Mouse (Mus musculus) A20 (cell line): ENCODE data around the gene Tnni3k.
A peak's percentile ranks its signal among the peaks of the same experiment; 100 is the strongest.

ENCODE experiments used
- DNase-seq: peaks from one replicate; pipeline ENCODE4 v3.0.0-alpha.2; 2011; ENCODE audit warnings: low read depth, low spot score

The Tnni3k gene

DNA sequence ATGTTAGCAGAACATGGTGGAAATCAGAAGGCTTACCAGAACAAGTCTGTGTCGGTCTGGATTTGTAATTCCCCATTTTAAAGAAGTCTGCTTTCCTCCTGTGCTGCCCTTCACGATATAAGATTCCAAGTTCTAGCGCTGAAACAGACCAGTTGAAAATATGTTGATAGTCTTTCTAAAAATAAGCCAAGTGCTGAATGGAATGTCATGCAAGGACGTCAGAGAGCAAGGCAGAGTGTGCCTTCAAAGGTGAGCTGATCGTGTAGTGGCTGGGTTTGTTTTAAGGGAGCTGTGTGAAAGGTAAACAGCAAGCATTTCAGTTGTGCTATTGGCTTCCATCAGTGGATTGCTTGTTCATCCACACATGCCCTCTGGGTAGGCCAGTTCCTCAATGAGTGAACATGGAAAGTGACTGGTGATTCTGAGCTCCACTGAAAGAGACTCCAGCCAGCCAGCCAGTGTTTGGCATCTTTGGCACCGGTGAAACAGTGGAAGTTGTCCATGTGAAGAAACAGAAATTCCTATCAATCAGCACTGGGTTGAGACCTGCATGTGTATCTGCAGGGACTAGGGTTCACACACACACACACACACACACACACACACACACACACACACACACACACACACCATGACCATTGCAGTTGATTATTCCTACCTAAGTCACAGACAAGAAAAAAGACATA, at the start of gene Tnni3k:
Gene Tnni3k (minus strand): TSS at position 177 of the 686 bp plus-strand sequence.
- no peak for DNase-seq

DNA sequence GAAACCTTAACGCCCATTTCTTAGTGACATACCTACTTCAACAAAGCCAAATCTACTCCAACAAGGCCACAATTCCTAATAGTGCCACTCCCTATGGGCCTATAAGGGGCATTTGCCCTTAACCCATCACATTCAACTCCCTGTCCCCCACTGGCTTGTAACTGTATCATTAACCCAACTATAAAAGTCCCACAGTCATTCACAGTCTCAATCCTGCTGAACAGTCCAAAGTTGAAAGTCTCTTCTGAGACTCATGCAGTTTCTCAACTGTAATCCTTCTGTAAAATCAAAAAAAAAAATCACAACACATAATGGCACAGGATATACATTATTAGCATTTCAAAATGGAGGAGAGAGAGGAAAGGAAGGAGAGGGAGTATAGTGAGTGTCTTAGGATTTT, 44.1 kb upstream of the Tnni3k start:
- no peak for DNase-seq

DNA sequence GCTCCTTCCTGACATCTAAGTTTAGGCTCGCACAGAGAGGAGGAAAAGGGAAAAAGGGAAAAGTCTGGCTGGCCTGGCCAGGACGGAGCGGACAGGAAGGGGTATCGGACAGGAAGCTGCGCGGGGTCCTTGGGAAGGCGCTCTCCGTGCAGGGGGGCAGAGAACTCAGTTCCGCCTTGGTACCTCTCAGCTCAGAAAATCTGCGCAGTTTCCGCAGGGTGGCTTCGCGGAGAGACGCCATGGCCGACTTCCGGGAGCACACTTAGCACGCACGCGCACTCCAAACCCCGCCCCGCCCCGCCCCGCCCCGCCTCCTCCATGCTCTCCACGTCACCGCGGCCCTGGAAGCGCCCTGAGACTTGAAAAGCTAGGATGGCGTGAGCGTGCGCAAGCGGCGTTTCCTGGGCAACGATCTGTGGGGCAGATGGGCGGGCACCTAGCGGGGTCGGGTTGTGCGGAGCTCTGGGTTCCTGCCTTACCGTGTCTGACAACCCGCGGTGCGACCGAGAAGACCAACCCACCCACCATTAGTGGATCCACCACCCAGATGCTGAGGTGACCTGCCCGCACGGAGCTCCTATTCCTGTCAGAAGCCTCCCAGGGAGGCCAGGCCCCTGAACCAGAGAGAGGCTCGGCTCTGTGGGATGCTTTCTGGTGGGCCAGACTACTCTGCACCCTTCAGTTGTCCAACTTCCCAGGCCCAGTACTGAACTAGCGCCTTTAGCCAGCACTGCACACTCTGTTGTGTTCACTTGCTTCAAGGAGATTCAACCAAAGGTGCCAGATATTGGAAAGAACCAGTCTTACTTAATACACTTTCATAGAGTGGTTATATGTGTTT, 38.1 kb upstream of the Tnni3k start, which contains the start of the genes Fpgt and Lrriq3:
Gene Fpgt (minus strand): TSS at position 288 of the 841 bp plus-strand sequence.
Gene Lrriq3 (plus strand): TSS at position 319 of the 841 bp plus-strand sequence.
- DNase-seq, result peak; percentile 93

DNA sequence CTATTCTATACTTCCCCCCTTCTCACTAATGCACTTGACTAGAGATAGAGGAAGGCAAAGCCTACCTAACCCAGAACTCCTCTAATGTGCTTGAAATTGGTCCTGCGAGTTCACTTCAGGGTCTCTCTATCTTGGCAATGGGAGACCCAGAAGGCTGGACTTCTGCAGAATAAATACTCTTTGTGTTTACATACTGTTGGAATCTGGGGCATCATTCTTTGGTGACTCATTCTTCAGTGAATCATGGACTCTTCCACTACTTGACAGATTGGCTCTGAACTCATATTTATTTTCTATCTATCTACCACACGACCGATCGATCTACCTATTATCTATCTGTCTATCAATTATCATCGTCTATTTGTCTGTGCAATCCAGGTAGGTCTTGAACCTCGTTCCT, 36.9 kb upstream of the Tnni3k start:
- DNase-seq, result no peak

DNA sequence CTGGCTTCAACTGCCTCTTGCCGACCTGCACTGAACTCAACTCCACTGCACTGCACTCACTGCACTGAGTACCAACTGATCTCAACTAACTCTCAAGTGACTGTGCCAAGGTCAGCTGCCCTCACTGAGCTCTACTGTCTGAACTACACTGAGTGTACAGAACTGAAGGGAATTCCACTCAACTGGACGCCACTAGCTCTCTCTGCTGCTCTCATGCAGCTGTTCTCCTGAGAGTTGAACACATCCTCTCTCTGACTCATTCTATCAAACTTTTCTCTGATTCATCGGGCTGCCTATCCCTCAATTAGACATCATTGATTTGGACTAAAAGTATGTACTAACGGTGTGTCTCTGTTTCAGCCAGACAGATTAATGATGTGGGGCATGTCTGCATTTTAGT, 22.7 kb upstream of the Tnni3k start:
- DNase-seq, result no peak

DNA sequence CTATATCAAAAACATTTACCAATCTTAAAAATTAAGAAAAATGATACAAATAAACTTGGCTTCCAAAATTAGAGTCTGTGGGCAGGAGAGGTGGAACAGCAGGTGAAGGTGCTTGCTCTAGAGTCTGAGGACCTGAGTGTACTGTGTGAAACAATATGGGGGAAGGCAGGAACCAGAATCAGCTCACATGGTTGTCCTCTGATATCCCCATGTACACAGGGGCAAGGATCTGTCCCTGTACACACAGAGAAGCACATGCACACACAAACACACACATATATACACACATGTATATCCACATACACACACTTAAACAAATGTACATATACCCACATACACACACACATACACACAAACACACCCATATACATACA, 4.2 kb upstream of the Tnni3k start:
- no peak for DNase-seq

DNA sequence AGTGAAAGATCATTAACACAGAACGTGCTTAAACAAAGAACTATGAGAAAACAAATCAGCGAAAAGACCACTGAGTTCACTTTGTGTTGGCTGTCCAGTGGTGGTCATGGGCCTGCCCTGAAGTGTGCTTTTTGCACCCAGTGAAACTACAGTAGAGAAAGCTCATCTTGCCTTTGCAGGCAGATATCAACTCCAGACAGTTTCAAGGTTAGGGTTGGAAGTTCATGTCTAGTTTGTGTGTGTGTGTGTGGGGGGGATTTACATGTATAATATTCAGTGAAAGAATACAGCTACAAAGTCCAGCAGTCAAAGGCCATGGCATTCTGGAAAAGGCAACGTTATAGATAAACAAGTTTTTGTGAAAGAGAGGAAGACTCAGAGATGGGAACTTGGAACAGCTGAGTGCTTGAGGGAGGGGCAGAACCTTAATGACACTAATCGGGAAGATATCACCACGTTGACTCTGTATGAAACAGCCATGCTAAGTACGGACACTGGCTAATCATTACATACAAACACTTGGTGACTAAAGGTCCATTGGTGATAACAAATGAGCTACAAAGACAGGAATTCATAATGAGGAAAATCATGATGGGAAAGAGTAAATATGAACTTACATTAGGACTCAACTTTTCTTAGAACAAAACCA, 3.7 kb upstream of the Tnni3k start:
- DNase-seq, result no peak

DNA sequence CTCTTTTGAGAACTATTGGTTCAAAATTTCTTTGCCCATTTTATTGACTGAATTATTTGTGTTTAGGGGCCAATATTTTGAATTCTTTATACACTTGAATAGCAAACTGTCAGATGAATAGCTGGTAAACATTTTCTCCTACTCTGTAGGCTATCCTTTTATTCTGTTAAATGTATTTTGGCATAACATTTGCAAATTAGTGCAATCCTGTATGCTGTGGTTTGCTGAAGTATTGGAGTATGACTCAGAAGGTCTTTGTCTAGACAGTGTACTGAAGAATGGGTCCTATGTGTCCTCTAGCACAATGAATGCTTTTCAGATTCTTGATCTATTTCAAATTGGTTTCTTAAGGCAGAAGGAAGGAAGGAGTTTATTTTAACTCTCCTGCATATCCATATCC, 2.4 kb upstream of the Tnni3k start:
- DNase-seq, result no peak

DNA sequence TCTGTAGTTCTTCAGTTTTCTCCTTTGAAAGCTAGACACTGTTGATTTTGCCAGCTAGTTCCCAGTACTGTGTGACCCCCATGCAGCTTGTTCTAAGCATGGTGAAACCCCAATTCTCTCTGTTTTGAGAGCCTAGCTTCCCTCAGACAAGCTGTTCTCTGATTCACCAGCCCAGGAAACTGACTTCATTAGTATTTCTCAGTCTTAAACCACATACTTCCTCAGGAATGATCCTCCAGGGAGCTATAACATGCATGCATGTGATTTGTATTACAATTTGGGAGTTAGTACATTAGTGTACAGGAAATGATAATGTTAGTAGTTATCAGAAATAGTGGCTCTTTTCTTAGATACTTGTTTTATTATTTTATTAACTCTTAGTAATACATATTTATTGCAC, 1.4 kb upstream of the Tnni3k start:
- no peak for DNase-seq

DNA sequence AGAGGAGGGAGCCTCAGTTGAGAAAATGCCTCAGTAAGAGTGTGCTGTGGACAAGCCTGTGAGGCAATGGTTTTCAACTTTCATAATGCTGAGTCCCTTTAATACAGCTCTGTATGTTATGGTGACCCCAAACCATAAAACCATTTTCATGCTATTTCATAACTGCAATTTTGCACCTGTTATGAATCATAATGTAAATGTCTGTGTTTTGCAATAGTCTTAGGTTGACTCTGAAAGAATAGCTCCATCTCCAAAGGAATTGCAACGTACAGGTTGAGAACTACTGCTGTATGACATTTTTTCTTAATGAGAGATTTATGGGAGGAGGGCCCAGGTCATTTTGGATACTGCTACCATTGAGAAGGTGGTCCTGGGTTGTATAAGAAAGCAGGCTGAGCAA, 2.0 kb downstream of the Tnni3k start:
- DNase-seq, result no peak

DNA sequence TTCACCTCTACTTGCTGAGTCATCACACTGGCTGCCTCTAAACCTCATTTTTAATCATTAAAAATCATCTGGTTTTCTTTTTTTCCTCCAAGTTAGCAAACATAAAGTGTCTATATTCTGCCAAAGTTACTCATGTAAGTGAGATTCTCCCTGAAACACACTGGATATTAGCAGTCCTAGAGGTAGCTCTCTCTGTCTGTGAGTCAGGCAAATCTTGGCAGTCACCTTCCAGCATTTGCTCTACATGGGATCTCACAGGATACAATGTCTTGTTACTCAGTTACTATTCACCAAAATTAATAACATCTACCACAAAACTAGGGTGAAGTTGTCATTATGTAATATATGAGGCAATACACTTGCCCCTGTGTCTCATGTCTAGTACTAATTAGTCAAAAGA, 3.2 kb downstream of the Tnni3k start:
- no peak for DNase-seq

DNA sequence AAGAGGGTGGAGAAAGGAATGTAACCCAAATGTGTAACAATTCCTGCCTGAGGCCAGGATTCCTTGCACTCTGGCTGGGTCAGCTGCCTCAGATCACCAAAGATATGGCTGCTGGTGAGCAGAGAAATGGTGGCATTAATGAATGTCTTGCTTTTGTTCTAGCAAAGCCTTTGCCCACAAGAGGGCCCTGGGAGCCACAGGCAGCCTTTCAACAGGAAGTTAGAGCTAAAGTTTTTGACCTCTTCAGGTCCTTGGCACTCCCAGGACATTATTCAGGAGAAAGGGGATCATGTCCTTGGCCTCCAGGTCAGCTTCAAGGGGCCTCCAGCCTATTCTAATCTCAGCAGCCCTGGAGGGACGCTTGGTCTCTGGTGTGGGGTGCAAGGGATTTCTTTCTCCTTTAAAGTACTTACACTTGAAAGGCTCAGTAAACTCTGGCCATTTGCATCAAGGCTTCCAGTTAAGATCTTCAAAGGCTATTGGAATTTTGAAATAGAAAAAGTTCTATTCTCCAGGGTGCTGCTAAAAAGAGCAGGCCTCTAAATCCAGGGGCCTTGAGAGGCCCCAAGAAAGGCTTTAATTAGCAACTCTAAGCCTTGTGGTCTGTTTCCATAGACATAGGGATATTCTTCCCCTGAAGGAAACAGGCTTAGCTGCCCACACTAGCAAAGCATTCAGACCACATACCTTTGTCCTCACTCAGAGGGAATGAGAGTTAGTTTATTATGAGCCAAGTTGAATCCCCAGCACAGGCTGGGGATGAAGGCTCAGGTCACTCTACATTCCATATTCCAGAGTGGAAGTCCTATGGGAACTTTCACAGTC, 16.0 kb downstream of the Tnni3k start:
- no peak for DNase-seq

DNA sequence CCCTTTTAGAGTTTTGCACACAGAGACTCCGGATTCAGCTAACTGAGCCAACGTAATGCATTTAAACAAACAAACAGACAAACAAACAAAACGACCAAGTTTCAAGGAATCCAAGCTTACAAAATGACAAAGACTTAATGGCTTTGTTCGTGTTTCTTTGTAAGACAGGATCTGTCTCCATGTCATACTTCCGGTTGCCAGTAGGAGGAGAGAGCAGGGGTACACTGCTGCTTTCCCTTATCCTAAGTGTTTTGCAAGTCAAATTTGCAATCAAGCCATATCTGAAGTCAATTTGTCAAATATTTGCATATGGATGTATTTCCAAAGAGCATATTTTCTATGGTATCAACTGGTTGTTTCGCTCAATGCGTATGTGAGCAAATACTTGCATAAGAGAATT, 20.9 kb downstream of the Tnni3k start:
- DNase-seq, result no peak

DNA sequence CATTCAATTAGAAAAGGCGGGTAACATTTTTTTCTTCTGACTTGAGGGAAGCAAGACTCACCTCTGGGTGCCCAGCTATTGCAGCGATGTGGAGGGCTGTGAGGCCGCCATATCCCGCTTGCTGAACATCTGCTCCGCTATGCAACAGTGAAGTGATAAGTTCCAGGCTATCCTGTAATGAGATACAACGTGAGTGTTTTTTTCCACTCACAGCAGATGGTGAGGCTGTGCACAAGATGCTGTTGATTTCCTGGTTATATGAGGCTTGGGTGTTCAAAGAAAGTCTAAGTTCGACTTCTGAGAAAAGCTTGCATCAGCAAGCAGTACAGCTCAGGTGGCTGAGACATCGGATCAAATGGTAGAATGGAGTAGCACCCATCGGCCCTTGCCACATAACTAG, 25.0 kb downstream of the Tnni3k start:
- no peak for DNase-seq

DNA sequence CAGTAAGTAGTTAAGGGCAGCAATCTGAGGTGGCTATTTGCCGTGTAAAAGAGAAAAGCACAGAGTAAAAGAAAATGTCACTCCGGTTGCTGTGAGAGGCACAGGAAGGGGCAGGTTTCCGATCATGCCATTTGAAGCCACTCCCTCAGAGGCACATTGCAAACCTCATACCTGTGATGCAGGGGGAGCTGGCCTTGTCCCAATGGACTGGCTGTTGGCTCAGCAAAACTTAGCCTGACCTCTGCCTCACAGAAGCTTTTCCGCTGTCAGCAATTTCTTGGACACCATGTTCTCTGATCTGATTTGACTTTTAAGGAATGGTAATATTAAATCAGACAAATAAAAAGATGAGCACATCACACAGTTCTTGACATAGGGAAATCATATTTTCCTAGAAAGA, 52.4 kb downstream of the Tnni3k start:
- DNase-seq, result no peak

DNA sequence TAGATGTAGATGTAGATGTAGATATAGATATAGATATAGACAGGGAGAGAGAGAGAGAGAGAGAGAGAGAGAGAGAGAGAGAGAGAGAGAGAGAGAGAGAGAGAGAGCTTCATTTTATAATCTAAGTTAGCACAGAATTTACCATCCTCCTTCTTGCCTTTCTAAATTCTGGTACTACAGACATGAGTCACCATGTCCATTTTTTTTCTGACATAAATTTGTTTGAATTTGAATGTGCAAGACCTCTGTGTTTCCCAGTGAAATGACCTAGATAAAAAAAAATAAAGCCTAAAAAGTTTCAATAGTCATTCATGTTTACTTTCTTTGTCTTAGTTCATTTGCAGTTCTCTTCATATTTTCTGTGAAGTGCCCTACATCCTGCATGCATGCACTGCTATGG, 54.2 kb downstream of the Tnni3k start:
- no peak for DNase-seq

DNA sequence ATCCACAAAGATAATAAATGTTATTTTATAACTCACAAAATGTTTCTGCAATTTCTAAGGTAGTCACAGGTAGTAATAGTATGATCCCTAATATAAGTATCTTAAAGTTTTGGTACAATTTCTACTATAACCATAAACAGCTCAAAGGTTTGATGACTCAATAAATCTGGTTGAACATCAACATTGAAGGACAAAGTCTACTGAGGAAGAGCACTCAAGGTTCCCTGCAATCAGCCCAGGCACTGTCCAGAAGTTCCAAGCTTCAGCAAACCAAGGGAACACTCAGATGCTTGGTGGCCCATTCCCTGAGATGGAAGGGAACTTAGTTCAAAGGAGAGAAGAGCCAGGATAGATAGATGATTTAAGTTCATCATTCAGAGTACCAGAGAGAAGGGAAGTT, 62.5 kb downstream of the Tnni3k start:
- no peak for DNase-seq

DNA sequence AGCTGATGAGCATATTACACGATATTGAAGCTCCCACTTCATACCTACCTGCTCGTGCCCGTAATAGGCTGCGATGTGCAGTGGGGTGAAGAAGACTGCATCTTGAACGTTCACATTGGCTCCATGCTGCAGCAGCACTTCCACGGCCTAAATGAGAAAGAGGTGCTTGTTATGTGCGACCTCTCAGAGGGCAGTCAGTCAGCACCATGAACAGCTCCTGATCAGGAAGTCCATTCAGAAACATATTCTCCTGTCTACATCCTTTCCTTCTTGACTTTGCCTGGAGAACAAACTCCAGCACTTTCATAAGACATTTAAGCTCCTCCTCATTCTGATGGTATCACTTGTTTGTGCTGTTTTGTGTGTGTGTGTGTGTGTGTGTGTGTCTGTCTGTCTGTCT, 76.1 kb downstream of the Tnni3k start:
- no peak for DNase-seq

DNA sequence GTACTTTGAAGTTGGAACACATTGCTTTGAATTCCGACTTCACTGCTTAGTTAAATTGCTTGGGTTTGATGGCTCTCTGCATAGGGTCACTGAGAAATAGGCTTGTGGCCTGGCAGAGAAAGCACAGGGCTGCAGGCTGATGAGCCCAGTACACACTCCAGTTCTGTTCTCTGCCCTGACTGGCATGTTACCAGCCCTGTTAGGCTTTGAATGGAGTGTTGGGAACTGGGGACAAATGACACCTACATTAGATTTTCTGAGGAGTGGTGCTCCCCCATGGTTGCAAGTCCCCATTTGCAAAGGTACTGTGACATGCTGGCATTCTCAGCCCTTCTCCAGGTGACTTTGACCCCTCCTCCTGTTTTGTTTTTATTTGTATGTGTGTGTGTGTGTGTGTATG, 83.6 kb downstream of the Tnni3k start:
- DNase-seq, result no peak

DNA sequence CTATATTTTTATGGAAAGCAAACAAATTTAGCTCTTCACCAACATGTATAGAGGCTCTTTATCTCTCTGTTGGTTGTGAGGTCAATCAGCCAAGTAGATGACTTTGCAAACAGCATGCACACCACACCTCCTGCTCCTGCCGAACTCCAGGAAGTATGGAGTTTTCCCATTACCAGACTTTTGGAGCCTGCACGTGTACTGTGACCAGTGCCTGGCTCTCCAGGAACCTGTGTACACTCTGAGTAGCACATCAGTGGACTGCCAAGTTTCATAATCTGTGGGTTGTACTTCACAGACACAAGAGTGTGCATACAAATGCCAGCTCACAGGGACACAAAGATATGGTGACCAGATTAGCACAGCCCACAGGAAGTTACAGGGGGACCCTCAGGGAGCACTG, 84.2 kb downstream of the Tnni3k start:
- DNase-seq, result no peak

DNA sequence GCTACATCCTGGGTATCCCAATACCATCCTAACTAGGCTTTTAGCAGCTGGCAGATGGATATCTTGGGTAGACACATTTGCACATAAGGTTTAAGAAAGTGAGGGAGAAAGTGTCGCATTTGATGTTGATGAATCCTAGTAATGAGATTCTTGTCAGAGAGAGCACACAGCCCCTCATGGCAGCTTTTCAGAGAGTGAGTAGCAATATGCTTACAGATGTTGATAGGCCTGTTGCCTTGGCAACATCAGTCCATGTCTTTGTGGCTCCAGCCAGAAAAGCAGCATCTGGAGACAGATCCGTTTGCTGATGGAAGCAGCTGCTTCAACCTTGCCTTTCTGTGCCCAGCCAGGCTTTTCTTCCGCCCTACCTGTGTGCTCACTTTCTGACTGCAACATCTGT, 93.9 kb downstream of the Tnni3k start:
- DNase-seq, result no peak

DNA sequence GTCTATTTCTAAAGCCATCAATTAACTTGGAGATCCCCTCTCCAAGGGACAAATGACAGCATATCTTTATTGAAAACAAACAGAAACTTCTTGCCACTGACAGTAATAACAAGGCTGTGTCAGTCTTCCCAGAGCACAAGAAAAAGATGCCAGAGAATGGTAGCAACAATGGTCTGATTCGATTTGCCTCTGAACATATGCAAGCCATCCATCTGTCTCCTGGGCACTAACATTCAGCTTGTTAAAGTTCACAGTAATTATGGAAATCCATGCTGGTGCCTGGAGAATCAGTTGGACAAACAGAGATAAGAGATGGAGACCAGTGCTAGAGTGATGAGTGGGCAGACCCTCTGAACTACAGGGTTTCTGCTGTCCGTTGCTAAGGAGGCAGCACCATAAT, 102.1 kb downstream of the Tnni3k start:
- no peak for DNase-seq
